Mouse (Mus musculus): Measurements from ENCODE around the gene Rai14.

- TF ChIP-seq CTCF (IDR thresholded peaks at IDR 0.05; ENCODE audit: borderline replicate concordance, insufficient read depth, low read depth, low read length) (no peak), POLR2A (IDR thresholded peaks at IDR 0.05; ENCODE audit: borderline replicate concordance, insufficient read depth, low read length) (no peak)
Observed at GRCm38 (mm10) chr15:10713181-10713625, 1.2 kb downstream of the Rai14 start.

Data from cerebellum, adult 2 months (tissue).